Mouse (Mus musculus) lung, postnatal 0 days (tissue): Measurements from ENCODE around the gene Ntrk3.

ENCODE experiments used
- CTCF ChIP-seq: IDR thresholded peaks from 2 replicates; pipeline ENCODE4 v1.5.1; 2016; ENCODE audit warnings: antibody characterized with exemption, mild to moderate bottlenecking
- EP300 ChIP-seq: IDR thresholded peaks from 2 replicates; pipeline ENCODE4 v1.6.1; 2016; ENCODE audit warnings: antibody characterized with exemption, mild to moderate bottlenecking, control low read depth

GRCm38 (mm10) chr7:78623686-78624085 lies 114.1 kb downstream of the Ntrk3 start:
- no peak for TF ChIP-seq CTCF
- TF ChIP-seq EP300 = no peak
